8 mouse cellular contexts compared by ENCODE assay signal in the genomic region with DNA sequence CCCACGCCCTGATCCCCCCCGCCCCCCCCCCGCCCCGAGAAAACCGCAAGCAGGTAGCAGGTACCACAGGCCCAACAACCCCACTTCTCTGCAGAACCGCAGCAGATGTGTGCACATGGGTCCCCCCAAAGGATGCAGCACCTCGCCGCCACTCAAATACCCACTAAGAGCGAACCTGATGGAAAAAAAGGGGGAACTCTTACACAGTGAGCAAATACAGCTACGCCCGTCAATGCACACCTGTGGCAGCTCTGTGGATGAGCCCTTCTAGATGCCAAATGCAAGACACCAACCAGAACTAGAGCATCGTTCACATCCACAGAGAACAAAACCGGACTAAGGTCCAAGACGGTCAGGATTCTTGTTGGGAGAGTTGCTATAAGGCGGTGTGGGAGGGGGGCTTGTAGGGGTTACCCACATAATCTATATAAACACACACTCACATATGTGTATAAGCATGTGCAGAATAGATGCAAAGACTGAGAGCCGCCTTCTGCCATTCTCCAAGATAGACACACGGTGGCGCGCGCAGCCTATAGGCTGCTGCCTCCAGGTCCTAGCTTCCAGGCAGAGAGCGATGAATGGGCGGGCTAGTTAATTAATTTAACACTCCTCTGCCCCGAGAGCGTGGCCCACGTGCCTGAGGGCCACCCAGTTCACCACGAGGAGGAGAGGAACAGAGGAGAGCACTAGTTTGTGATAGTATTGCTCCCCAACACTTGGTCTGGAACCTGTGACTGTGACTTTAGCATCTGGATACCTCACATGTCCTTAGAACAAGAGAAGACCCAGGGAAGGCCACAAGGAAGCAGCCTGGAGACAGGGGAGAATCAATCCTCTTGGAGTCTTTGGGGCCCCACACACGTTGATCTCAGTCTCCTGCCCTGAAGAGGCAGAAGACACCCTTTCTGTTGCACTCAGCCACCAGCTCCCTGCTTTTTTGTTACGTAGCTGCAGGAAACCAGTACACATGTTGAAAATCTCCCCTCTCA. TPM values are rescaled to one million over a fixed set of nuclear protein-coding genes. Genes with fewer than 3 reads are reported as not detected.
DNase-seq lines count a peak whose midpoint lies in the region; TF ChIP-seq lines count a peak whose summit lies in the region.
"Had no signal": no experiment of that assay in that cellular context is flagged by ENCODE, and none has a peak within 500 bp of the region (broad histone marks: within the 10 kb centered on the region; RNA-seq: fewer than 3 reads in every experiment).

No protein-coding gene starts in this region.

- TF ChIP-seq RAD21 in MEL (IDR thresholded peaks at IDR 0.05; ENCODE audit: low read depth, low read length), result peak; percentile 94

- no peaks in the 10 kb centered on the region for H3K79me2 ChIP-seq in MEL (ENCODE audit: control insufficient read depth, insufficient read depth, low read length, poor library complexity)

- no peaks in the 10 kb centered on the region for H3K9me3 ChIP-seq in MEL (replicated peaks; ENCODE audit: insufficient read depth, low read length)
- H3K9me3 ChIP-seq in forebrain, embryonic 10.5 days, result no peaks in the 10 kb centered on the region
- H3K9me3 ChIP-seq: limb, embryonic 15.5 days had no signal

- intact Hi-C loops in heart, postnatal 10 days (cut with DNase I), result loop anchor here (1.0 kb wide), 2 partner anchors 22 to 43 kb away; no protein-coding TSS in a partner anchor

- H3K27me3 ChIP-seq in MEL (ENCODE audit: control insufficient read depth in 1 of 2, insufficient read depth in 2 of 2, low read length in 2 of 2), result no peaks in the 10 kb centered on the region; a peak in 1 of 4 replicates
- H3K27me3 ChIP-seq in forebrain, embryonic 10.5 days (ENCODE audit: poor library complexity, severe bottlenecking), result peaks cover 44% of the 10 kb centered on the region

- H3K36me3 ChIP-seq in MEL (ENCODE audit: control insufficient read depth in 1 of 2, insufficient read depth in 2 of 2, low read length in 2 of 2), result no peaks in the 10 kb centered on the region
- no peaks in the 10 kb centered on the region for H3K36me3 ChIP-seq in forebrain, embryonic 10.5 days (replicated peaks)
- H3K36me3 ChIP-seq: limb, embryonic 15.5 days had no signal

- WGBS in forebrain, embryonic 10.5 days, result 25% methylated on average over 28 of the region's 28 CpGs

- TF ChIP-seq EP300 in MEL (IDR thresholded peaks at IDR 0.05; ENCODE audit: low read depth in 1 of 2, low read length in 2 of 2), result no peak

- H3K4me1 ChIP-seq in MEL (ENCODE audit: control insufficient read depth in 1 of 2, insufficient read depth in 2 of 2, low read length in 2 of 2), result 0 out of 4 replicates have a peak, but pooled peaks cover 0 to 6% of the 10 kb centered on the region in 2 experiments
- peaks cover 20% of the 10 kb centered on the region for H3K4me1 ChIP-seq in forebrain, embryonic 10.5 days

- peak; percentile 76 to 95 (median 93) for TF ChIP-seq CTCF in MEL (IDR thresholded peaks at IDR 0.05 in 2 of 3, conservative IDR thresholded peaks at IDR 0.05 in 1 of 3; ENCODE audit: control insufficient read depth in 1 of 3, insufficient read depth in 1 of 3, low read depth in 2 of 3, low read length in 3 of 3, poor library complexity in 1 of 3, severe bottlenecking in 1 of 3)
- peak; percentile 97 for TF ChIP-seq CTCF in brain, embryonic 14.5 days (IDR thresholded peaks at IDR 0.05; ENCODE audit: borderline replicate concordance, extremely low read depth, insufficient read depth, insufficient read length)

- no peak overlapping the region for H3K27ac ChIP-seq in MEL (ENCODE audit: control insufficient read depth, low read depth, low read length)
- H3K27ac ChIP-seq in forebrain, embryonic 10.5 days, result 0 out of 2 replicates have a peak overlapping the region, but pooled peaks have one; percentile 21
- H3K27ac ChIP-seq: limb, embryonic 15.5 days had no signal

- H3K4me3 ChIP-seq in MEL (ENCODE audit: control insufficient read depth in 1 of 2, insufficient read depth in 1 of 2, low read depth in 2 of 2, low read length in 2 of 2), result no peak overlapping the region
- H3K4me3 ChIP-seq in forebrain, embryonic 10.5 days, result no peak overlapping the region
- H3K4me3 ChIP-seq: limb, embryonic 15.5 days had no signal

- peak; percentile 88 for DNase-seq in MEL (ENCODE audit: low read depth, low spot score)
- DNase-seq in brain, embryonic 14.5 days (ENCODE audit: low read depth), result peak; percentile 88
- DNase-seq in forebrain, embryonic 10.5 days (ENCODE audit: extremely low spot score, low spot score), result peak; percentile 75
- DNase-seq in heart, postnatal 10 days, result peak; percentile 84 to 87
- DNase-seq in kidney, postnatal 4 days, result peak; percentile 83 to 89
- DNase-seq in lung, postnatal 10 days, result peak; percentile 87
- peak; percentile 65 for DNase-seq in retina, postnatal 7 days (ENCODE audit: low read depth, low spot score)

- no peak overlapping the region for H3K9ac ChIP-seq in MEL (ENCODE audit: control insufficient read depth, low read depth, low read length, poor library complexity, severe bottlenecking)
- H3K9ac ChIP-seq: limb, embryonic 15.5 days had no signal

- no peak for TF ChIP-seq POLR2A in MEL (IDR thresholded peaks at IDR 0.05; ENCODE audit: control insufficient read depth in 1 of 2, insufficient read depth in 1 of 2, low read depth in 1 of 2, low read length in 2 of 2, poor library complexity in 1 of 2)
- no peak for TF ChIP-seq POLR2A in brain, embryonic 14.5 days (IDR thresholded peaks at IDR 0.05; ENCODE audit: borderline replicate concordance, extremely low read depth, insufficient read depth, insufficient read length, poor library complexity, severe bottlenecking)

TF ChIP-seq in MEL, 35 proteins besides CTCF, POLR2A, EP300 and RAD21 (continues in another document):
- no peak for TF ChIP-seq RCOR1 (IDR thresholded peaks at IDR 0.05; ENCODE audit: low read depth, low read length)
- peak; percentile 81 for TF ChIP-seq MAX (IDR thresholded peaks at IDR 0.05; ENCODE audit: low read length)
- no peak; the same call in 1 of the 2 replicates for TF ChIP-seq USF1 (IDR thresholded peaks at IDR 0.05; ENCODE audit: low read depth, low read length)
- no peak for TF ChIP-seq ZMIZ1 (IDR thresholded peaks at IDR 0.05; ENCODE audit: low read depth, low read length)
- TF ChIP-seq SIN3A (IDR thresholded peaks at IDR 0.05; ENCODE audit: low read length), result 0 out of 2 replicates have a peak, but pooled peaks have one; percentile 30
- peak; percentile 89 for TF ChIP-seq SMC3 (IDR thresholded peaks at IDR 0.05; ENCODE audit: low read depth, low read length)
- no peak for TF ChIP-seq JUND (IDR thresholded peaks at IDR 0.05; ENCODE audit: low read depth, low read length)
- peak; percentile 39; the same call in 1 of the 2 replicates for TF ChIP-seq MXI1 (IDR thresholded peaks at IDR 0.05; ENCODE audit: low read depth, low read length)
- TF ChIP-seq MEF2A (IDR thresholded peaks at IDR 0.05; ENCODE audit: extremely low read depth, insufficient replicate concordance, low read depth, low read length, poor library complexity, severe bottlenecking), result no peak
- no peak for TF ChIP-seq GATA1 (IDR thresholded peaks at IDR 0.05; ENCODE audit: low read depth, low read length)
- TF ChIP-seq BHLHE40 (IDR thresholded peaks at IDR 0.05; ENCODE audit: borderline replicate concordance, low read depth, low read length), result no peak
- no peak for TF ChIP-seq TCF12 (IDR thresholded peaks at IDR 0.05; ENCODE audit: low read depth, low read length)
- TF ChIP-seq USF2 (IDR thresholded peaks at IDR 0.05; ENCODE audit: borderline replicate concordance in 1 of 2, insufficient read depth in 1 of 2, low read depth in 1 of 2, low read length in 2 of 2), result no peak
- no peak for TF ChIP-seq HCFC1 (IDR thresholded peaks at IDR 0.05; ENCODE audit: low read depth, low read length)
- TF ChIP-seq MYC (IDR thresholded peaks at IDR 0.05; ENCODE audit: low read depth, low read length), result peak; percentile 82
- TF ChIP-seq POLR2AphosphoS2 (IDR thresholded peaks at IDR 0.05; ENCODE audit: low read length), result no peak

RNA-seq across cellular contexts. Expression of a gene that starts 15.9 kb away (rescaled TPM):
- 0.04 TPM in 1 of 2 replicates, not detected in the other for total RNA-seq in MEL (2012; rRNA removed)
- 1 to 10 TPM in 1 of 2 experiments, not detected in 1; 1.7 TPM for polyA plus RNA-seq in MEL (2012; ENCODE audit: insufficient read depth in 1 of 2, insufficient read length in 2 of 2, low read depth in 1 of 2, low replicate concordance in 2 of 2, missing spikeins in 1 of 2)
- 9.3 and 13.5 TPM in 2 replicates for polyA plus RNA-seq in brain, embryonic 14.5 days (2012; rRNA removed)
- 12.6 and 12.7 TPM in 2 replicates for polyA plus RNA-seq in forebrain, embryonic 10.5 days (2016; fragmentation: Nextera tagmentation; extraction: Ambion mirVana)
- 10 to 100 TPM; 63.9 to 68.5 TPM for total RNA-seq in heart, postnatal 10 days (2021)

RNA-seq across cellular contexts. Expression of a gene that starts 23.7 kb away (rescaled TPM):
- not detected in 2 replicates for total RNA-seq in MEL (2012; rRNA removed)
- not detected for polyA plus RNA-seq in MEL (2012; ENCODE audit: insufficient read depth in 1 of 2, insufficient read length in 2 of 2, low read depth in 1 of 2, low replicate concordance in 2 of 2, missing spikeins in 1 of 2)
- polyA plus RNA-seq in brain, embryonic 14.5 days (2012; rRNA removed), result 5.1 and 5.5 TPM in 2 replicates
- 2.4 and 2.6 TPM in 2 replicates for polyA plus RNA-seq in forebrain, embryonic 10.5 days (2016; fragmentation: Nextera tagmentation; extraction: Ambion mirVana)
- total RNA-seq in heart, postnatal 10 days (2021), result 10 to 100 TPM; 18.8 to 20.4 TPM

RNA-seq across cellular contexts. Expression of a gene that starts 28.8 kb away (rescaled TPM):
- total RNA-seq in MEL (2012; rRNA removed), result not detected in 2 replicates
- not detected for polyA plus RNA-seq in MEL (2012; ENCODE audit: insufficient read depth in 1 of 2, insufficient read length in 2 of 2, low read depth in 1 of 2, low replicate concordance in 2 of 2, missing spikeins in 1 of 2)
- 0.16 and 0.19 TPM in 2 replicates for polyA plus RNA-seq in brain, embryonic 14.5 days (2012; rRNA removed)
- not detected in 2 replicates for polyA plus RNA-seq in forebrain, embryonic 10.5 days (2016; fragmentation: Nextera tagmentation; extraction: Ambion mirVana)
- total RNA-seq in heart, postnatal 10 days (2021), result under 1 TPM in 1 of 2 experiments, not detected in 1; 0.64 TPM

RNA-seq across cellular contexts. Expression of a gene that starts 50.5 kb away (rescaled TPM):
- 16.1 and 18.2 TPM in 2 replicates for total RNA-seq in MEL (2012; rRNA removed)
- 10 to 100 TPM in 1 of 2 experiments, not detected in 1; 48.1 TPM for polyA plus RNA-seq in MEL (2012; ENCODE audit: insufficient read depth in 1 of 2, insufficient read length in 2 of 2, low read depth in 1 of 2, low replicate concordance in 2 of 2, missing spikeins in 1 of 2)
- polyA plus RNA-seq in brain, embryonic 14.5 days (2012; rRNA removed), result 76.1 and 79.1 TPM in 2 replicates
- 46.8 and 52.6 TPM in 2 replicates for polyA plus RNA-seq in forebrain, embryonic 10.5 days (2016; fragmentation: Nextera tagmentation; extraction: Ambion mirVana)
- total RNA-seq in heart, postnatal 10 days (2021), result 10 to 100 TPM; 40.4 to 45.2 TPM

RNA-seq across cellular contexts. Expression of a gene that starts 53.2 kb away (rescaled TPM):
- total RNA-seq in MEL (2012; rRNA removed), result 11.5 and 17.8 TPM in 2 replicates
- polyA plus RNA-seq in MEL (2012; ENCODE audit: insufficient read depth in 1 of 2, insufficient read length in 2 of 2, low read depth in 1 of 2, low replicate concordance in 2 of 2, missing spikeins in 1 of 2), result 10 to 100 TPM in 1 of 2 experiments, not detected in 1; 27.1 TPM
- polyA plus RNA-seq in brain, embryonic 14.5 days (2012; rRNA removed), result 37.6 and 72.6 TPM in 2 replicates
- 71.1 and 83.6 TPM in 2 replicates for polyA plus RNA-seq in forebrain, embryonic 10.5 days (2016; fragmentation: Nextera tagmentation; extraction: Ambion mirVana)
- 10 to 100 TPM; 19.3 to 24.0 TPM for total RNA-seq in heart, postnatal 10 days (2021)
